Mouse (Mus musculus): ENCODE results near the gene Mrpl49. TPM values are rescaled to one million over a fixed set of nuclear protein-coding genes. Genes with fewer than 3 reads are reported as not detected.

Mrpl49 gene
- polyA plus RNA-seq, 1 experiment from 2014 or later = 80.2 TPM

- Histone ChIP-seq H3K9ac (no peak overlapping the region), H3K27ac (ENCODE audit: low read depth) (no peak overlapping the region), H3K36me3 (ENCODE audit: insufficient read depth) (peaks cover 73% of the 10 kb centered on the region), H3K27me3 (ENCODE audit: insufficient read depth, low read length) (no peaks in the 10 kb centered on the region), H3K4me1 (ENCODE audit: insufficient read depth) (peaks cover 3% of the 10 kb centered on the region), H3K4me3 (ENCODE audit: low read depth, low read length) (no peak overlapping the region), H3K9me3 (ENCODE audit: low read depth, low read length) (no peaks in the 10 kb centered on the region), H3K4me2 (no peak overlapping the region)
- no peak for TF ChIP-seq CTCF (IDR thresholded peaks at IDR 0.05; ENCODE audit: low read depth)
- no peak for DNase-seq
- 94% methylated on average over 13 of the region's 13 CpGs for WGBS
- no peak for ATAC-seq (ENCODE audit: insufficient read depth)
Measured at GRCm38 (mm10) chr19:6088841-6089240, 31.3 kb upstream of the Mrpl49 start.

GRCm38 (mm10) chr19:6085417-6085879, 27.9 kb upstream of the Mrpl49 start:
- ATAC-seq (ENCODE audit: insufficient read depth) (peak; percentile 76), DNase-seq (peak; percentile 88)
- under 1% methylated on average over 17 of the region's 17 CpGs for WGBS

GRCm38 (mm10) chr19:6084478-6085248, 27.1 kb upstream of the Mrpl49 start, which contains the start of the genes Zfpl1 and Cdca5:
Gene Zfpl1 (minus strand): TSS chr19:6084956.
Gene Cdca5 (plus strand): TSS chr19:6084983.
- no peak for TF ChIP-seq CTCF (IDR thresholded peaks at IDR 0.05; ENCODE audit: low read depth)
- H3K36me3 ChIP-seq (ENCODE audit: insufficient read depth) = peaks cover 65% of the 10 kb centered on the region
- H3K4me2 ChIP-seq = peak within 1 kb of the TSS; percentile 91
- no peaks in the 10 kb centered on the region for H3K9me3 ChIP-seq (ENCODE audit: low read depth, low read length)
- peaks cover 3% of the 10 kb centered on the region for H3K4me1 ChIP-seq (ENCODE audit: insufficient read depth)
- peak; percentile 99 for DNase-seq
- peak within 1 kb of the TSS; percentile 84 for H3K4me3 ChIP-seq (ENCODE audit: low read depth, low read length)
- peak within 1 kb of the TSS; percentile 70 for H3K9ac ChIP-seq
- H3K27ac ChIP-seq (ENCODE audit: low read depth) = peak within 1 kb of the TSS; percentile 84
- WGBS = under 1% methylated on average over 58 of the region's 58 CpGs
- no peaks in the 10 kb centered on the region for H3K27me3 ChIP-seq (ENCODE audit: insufficient read depth, low read length)
- peak; percentile 91 for ATAC-seq (ENCODE audit: insufficient read depth)

More at GRCm38 (mm10) chr19:6085417-6085879, 27.9 kb upstream of the Mrpl49 start:
- peak overlapping the region; percentile 91 for H3K4me2 ChIP-seq
- TF ChIP-seq CTCF (IDR thresholded peaks at IDR 0.05; ENCODE audit: low read depth) = no peak
- peaks cover 3% of the 10 kb centered on the region for H3K4me1 ChIP-seq (ENCODE audit: insufficient read depth)
- peak overlapping the region; percentile 84 for H3K27ac ChIP-seq (ENCODE audit: low read depth)
- H3K9me3 ChIP-seq (ENCODE audit: low read depth, low read length) = no peaks in the 10 kb centered on the region
- H3K36me3 ChIP-seq (ENCODE audit: insufficient read depth) = peaks cover 66% of the 10 kb centered on the region
- peak overlapping the region; percentile 84 for H3K4me3 ChIP-seq (ENCODE audit: low read depth, low read length)
- H3K9ac ChIP-seq = peak overlapping the region; percentile 70
- no peaks in the 10 kb centered on the region for H3K27me3 ChIP-seq (ENCODE audit: insufficient read depth, low read length)

GRCm38 (mm10) chr19:6082156-6082555, 24.6 kb upstream of the Mrpl49 start, which contains the start of gene Gm28374:
Gene Gm28374 (minus strand): TSS chr19:6082256.
- Histone ChIP-seq H3K27ac (ENCODE audit: low read depth) (no peak within 1 kb of the TSS), H3K4me3 (ENCODE audit: low read depth, low read length) (no peak within 1 kb of the TSS), H3K4me2 (no peak within 1 kb of the TSS), H3K36me3 (ENCODE audit: insufficient read depth) (peaks cover 40% of the 10 kb centered on the region), H3K4me1 (ENCODE audit: insufficient read depth) (peaks cover 3% of the 10 kb centered on the region), H3K27me3 (ENCODE audit: insufficient read depth, low read length) (no peaks in the 10 kb centered on the region), H3K9ac (no peak within 1 kb of the TSS), H3K9me3 (ENCODE audit: low read depth, low read length) (no peaks in the 10 kb centered on the region)
- TF ChIP-seq CTCF (IDR thresholded peaks at IDR 0.05; ENCODE audit: low read depth) = no peak
- 86% methylated on average over 9 of the region's 9 CpGs for WGBS
- no peak for DNase-seq
- no peak for ATAC-seq (ENCODE audit: insufficient read depth)

GRCm38 (mm10) chr19:6079983-6080480, 22.4 kb upstream of the Mrpl49 start, which contains the start of gene Tmem262:
Gene Tmem262 (plus strand): TSS chr19:6080033.
- Histone ChIP-seq H3K4me2 (no peak within 1 kb of the TSS), H3K9ac (no peak within 1 kb of the TSS), H3K4me1 (ENCODE audit: insufficient read depth) (peaks cover 8% of the 10 kb centered on the region; the same call in 1 of the 2 replicates), H3K36me3 (ENCODE audit: insufficient read depth) (peaks cover 37% of the 10 kb centered on the region), H3K4me3 (ENCODE audit: low read depth, low read length) (no peak within 1 kb of the TSS), H3K27me3 (ENCODE audit: insufficient read depth, low read length) (no peaks in the 10 kb centered on the region), H3K27ac (ENCODE audit: low read depth) (no peak within 1 kb of the TSS), H3K9me3 (ENCODE audit: low read depth, low read length) (no peaks in the 10 kb centered on the region)
- no peak for TF ChIP-seq CTCF (IDR thresholded peaks at IDR 0.05; ENCODE audit: low read depth)
- 91% methylated on average over 12 of the region's 12 CpGs for WGBS
- DNase-seq = no peak
- no peak for ATAC-seq (ENCODE audit: insufficient read depth)

- TF ChIP-seq CTCF (IDR thresholded peaks at IDR 0.05; ENCODE audit: low read depth) = no peak
- H3K27ac ChIP-seq (ENCODE audit: low read depth) = peak within 1 kb of the TSS; percentile 86
- no peaks in the 10 kb centered on the region for H3K9me3 ChIP-seq (ENCODE audit: low read depth, low read length)
- H3K4me3 ChIP-seq (ENCODE audit: low read depth, low read length) = peak within 1 kb of the TSS; percentile 79
- whole genome bisulfite sequencing = under 1% methylated on average over 33 of the region's 33 CpGs
- 0 out of 2 replicates have a peak, but pooled peaks cover 8% of the 10 kb centered on the region for H3K4me1 ChIP-seq (ENCODE audit: insufficient read depth)
- H3K36me3 ChIP-seq (ENCODE audit: insufficient read depth) = peaks cover 48% of the 10 kb centered on the region
- peak; percentile 93 for ATAC-seq (ENCODE audit: insufficient read depth)
- no peaks in the 10 kb centered on the region for H3K27me3 ChIP-seq (ENCODE audit: insufficient read depth, low read length)
- H3K4me2 ChIP-seq = peak within 1 kb of the TSS; percentile 93
- peak; percentile 95 for DNase-seq
- peak within 1 kb of the TSS; percentile 75 for H3K9ac ChIP-seq
Measured at GRCm38 (mm10) chr19:6076564-6077393, 19.2 kb upstream of the Mrpl49 start, which contains the start of gene Vps51. Gene Vps51 (minus strand): TSS chr19:6077231.
